Mouse (Mus musculus): Measurements from ENCODE around the gene Prss40.
"Not testable (repeated sequence)": the region's sequence is repeated elsewhere in the genome, so short reads cannot be mapped to it uniquely, and the experiment has no call there.

Prss40 gene

DNA sequence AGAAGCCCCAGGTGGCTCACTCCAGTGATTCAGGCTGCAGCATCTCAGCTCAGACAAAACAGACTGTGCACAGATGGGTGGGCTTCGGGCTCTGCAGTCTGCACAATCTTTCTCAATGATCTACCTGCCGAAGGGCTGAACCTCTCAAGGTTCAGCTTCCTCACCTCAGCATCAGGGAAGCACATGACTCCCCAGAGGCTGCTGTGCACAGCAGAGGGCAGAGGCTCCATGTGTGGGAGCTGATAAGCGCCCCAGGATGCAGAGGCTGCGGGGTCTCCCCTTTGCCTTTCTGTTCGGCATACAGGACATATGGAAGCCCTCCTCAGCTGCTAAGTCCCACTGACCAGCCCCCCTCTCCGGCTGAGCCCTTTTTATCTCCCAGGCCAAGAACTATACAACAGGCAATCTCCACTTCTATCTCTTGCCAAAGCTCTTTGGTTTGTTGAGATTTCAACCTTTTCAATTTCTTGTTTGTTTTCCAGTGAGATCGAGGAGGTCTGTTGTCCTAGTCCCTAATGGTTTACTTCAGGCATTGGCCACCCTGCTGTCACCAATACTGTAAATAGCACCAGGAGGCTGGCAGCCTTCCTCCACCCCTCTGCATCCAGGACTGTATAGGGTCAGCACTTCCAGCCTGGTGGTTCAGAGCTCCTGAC, 25.6 kb downstream of the Prss40 start, which contains the start of gene Cfc1:
Gene Cfc1, plus strand, starts transcription at position 606 of the 656 bp plus-strand sequence.
- not testable (repeated sequence) for DNase-seq (ENCODE audit: low spot score in 2 of 2)

DNA sequence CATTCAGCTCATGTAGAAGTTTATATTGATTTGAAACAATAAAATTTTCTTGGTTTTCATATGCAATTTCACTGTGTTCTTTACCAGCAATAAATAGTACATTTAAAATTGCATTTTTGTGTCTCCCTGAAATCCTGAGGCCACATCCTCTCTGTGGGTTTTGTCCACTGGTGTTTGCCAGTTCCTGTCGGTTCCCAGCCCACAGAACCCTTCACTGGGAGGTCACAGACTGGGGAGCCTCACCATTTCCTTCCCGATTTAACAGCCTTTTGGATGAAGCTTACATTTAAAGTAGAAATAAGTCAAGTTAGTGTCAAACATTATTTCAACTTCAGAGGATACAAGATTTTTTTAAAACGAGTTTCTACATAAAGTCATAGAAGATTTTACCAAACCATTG, 26.2 kb downstream of the Prss40 start:
- not testable (repeated sequence) for DNase-seq (ENCODE audit: low spot score in 2 of 2)

DNA sequence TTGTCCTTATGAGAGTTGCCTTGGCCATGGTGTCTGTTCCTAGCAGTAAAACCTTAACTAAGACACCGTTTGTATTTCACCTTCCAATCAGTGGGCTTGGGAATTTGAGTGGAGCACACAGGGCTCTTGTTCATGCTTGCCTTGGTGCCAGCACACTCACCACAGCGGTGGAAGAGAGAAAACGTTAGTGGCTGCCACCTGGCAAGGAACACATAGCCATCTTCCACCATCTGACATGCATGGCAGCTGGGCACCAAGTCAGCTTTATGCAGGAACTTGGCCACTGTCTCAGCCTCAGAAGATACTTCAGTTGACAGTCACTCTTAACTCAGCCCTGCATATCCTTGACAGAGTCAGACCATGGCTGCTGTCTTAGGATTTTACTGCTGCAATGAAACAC, 37.1 kb downstream of the Prss40 start:
- DNase-seq (ENCODE audit: low spot score in 2 of 2) = no peak

DNA sequence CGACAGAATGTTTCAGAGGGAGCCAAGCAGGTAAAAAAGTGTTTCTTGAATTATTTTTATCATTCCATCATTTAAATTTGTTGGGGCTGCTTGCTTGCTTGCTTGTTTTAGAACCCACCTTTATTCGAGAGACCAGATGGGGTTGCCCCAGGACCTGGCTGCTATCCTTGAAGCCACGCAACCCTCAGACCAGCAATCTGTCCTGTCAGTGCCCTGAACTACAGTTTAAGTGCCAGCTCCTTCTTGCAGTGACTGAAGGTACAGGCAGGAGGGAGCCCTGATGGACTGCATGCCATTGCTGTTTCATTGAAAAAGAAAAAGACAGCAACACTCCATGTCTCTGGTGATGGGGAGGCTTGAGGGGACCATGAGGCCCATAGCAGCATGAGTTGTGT, 37.9 kb downstream of the Prss40 start:
- no peak for DNase-seq (ENCODE audit: low spot score in 2 of 2)

DNA sequence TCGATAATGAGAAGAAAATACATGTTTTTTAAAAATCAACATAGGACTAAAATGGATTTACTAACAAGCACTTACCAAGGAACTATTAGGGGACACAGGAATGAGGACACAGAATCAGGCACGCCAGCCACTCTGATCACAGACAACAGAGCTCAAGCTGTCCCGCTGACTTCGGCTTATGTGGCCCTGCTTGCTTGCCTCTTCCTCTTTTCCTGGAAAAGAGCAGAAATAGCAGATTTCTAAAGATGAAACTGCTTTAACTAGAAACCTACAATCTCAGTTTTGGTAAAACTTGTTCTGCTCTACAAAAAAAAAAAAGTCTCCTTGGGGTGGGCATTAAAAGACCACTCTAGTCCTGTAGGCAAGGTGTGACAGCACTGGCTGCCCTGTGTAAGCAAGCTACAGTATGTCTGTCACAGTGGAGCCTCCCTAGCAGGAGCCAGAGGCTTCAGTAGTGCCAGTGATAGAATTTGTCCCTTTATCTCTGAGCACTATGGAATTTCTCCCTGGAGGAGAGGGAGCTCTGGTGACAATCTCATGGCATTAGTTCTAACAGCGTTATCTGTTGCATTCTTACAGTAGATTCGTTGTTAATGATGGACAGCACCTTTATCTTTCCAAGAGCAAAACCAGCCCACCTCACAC, 38.4 kb downstream of the Prss40 start:
- no peak for DNase-seq (ENCODE audit: low spot score in 2 of 2)

DNA sequence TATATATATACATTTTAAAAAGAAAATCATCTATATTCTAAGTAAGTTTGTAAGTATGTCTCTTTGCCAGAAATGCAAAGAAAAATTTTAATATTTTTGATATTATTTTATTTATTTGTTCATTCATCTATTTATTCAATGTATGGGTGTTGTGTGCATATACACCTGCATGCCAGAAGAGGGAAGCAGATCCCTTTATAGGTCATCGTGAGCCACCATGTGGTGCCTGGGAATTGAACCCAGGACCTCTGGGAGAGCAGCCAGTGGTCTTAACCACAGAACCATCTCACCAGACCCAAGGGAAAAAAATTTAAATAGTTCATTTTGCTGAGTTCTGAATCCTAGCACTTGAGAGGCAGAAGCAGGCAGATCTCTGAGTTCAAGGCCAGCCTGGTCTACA, 42.5 kb downstream of the Prss40 start:
- no peak for DNase-seq (ENCODE audit: low spot score in 2 of 2)

DNA sequence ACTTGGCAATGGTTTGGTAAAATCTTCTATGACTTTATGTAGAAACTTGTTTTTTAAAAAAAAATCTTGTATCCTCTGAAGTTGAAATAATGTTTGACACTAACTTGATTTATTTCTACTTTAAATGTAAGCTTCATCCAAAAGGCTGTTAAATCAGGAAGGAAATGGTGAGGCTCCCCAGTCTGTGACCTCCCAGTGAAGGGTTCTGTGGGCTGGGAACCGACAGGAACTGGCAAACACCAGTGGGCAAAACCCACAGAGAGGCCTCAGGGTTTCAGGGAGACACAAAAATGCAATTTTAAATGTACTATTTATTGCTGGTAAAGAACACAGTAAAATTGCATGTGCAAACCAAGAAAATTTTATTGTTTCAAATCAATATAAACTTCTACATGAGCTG, 42.9 kb downstream of the Prss40 start:
- DNase-seq (ENCODE audit: low spot score in 2 of 2) = not testable (repeated sequence)

DNA sequence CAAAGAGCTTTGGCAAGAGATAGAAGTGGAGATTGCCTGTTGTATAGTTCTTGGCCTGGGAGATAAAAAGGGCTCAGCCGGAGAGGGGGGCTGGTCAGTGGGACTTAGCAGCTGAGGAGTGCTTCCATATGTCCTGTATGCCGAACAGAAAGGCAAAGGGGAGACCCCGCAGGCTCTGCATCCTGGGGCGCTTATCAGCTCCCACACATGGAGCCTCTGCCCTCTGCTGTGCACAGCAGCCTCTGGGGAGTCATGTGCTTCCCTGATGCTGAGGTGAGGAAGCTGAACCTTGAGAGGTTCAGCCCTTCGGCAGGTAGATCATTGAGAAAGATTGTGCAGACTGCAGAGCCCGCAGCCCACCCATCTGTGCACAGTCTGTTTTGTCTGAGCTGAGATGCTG, 43.4 kb downstream of the Prss40 start:
- not testable (repeated sequence) for DNase-seq (ENCODE audit: low spot score in 2 of 2)

DNA sequence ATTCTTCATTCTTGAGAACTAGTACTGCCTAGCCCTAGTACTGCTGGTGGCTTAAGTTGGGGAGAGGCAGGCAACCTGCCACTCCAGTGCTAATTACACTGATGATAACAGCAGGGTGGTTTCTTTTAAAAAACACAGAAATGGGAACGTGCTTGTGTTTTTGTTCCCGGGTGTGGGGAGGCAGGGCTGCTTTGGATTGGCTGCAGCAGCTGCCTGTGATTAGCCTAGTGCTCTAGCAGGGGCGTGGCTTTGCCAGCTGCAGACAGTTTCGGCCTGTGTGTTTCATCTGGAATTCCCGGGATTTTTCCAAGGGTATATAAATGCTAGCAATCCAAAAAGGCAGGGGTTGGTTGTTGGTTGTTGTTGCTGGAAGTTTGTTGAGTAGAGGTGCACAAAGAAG, 44.1 kb downstream of the Prss40 start:
- DNase-seq (ENCODE audit: low spot score in 2 of 2) = no peak

DNA sequence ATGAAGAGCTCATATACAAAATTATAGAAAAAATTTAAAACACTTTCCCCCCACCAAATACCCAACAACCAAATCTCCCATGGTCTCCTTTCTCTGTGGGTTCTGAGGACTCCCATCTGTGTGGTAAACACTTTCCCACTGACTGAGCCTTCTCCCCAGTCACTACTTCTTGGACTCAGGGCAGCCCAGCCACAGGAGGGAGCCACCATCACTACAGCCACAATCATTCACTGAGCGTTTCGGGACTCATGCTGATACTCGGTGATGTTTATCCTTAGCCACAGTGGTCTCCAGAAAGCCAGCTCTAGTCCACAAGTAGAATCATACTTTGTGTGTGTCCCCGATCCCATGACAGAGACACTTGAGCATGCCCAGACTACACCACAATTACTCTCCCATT, 47.7 kb downstream of the Prss40 start:
- DNase-seq (ENCODE audit: low spot score in 2 of 2) = no peak

DNA sequence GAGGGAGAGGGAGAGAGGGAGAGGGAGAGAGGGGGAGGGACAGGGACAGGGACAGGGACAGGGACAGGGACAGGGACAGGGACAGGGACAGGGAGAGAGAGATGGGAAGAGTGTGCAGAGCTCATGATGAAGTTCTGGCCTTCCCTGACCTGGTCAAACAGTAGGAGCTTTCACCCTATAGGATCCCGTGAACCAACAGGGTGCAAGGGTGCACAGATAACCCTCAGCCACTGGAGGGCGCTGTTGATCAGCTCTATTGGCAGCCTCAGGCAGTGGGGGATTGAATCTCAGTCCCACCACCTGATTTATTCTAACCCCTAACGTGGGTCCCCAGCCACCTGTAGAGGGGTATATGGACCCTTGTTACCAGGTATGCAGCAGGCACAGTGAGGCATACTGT, 49.7 kb downstream of the Prss40 start:
- peak in 1 of 2 experiments; percentile 35 for DNase-seq (ENCODE audit: low spot score in 2 of 2)

DNA sequence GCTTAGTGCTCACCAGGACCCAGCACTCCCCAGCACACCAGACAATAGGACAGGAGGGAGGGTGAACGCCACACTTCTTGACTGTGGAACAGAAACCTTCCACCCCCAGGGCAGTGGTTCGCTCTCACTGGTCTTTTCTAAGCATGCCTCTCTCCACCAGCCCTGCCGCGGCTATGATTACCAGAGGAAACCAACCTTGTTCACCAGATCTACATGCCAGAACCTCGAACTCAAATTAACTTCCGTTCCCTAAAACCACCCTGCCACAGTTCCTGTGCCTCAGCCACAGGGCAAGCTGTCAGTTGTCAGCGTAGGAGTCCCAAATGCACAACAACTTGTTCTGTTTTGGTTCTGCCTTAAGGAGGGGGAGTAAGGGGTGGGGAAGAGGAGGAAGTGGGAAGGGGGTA, 50.2 kb downstream of the Prss40 start:
- no peak for DNase-seq (ENCODE audit: low spot score in 2 of 2)

DNA sequence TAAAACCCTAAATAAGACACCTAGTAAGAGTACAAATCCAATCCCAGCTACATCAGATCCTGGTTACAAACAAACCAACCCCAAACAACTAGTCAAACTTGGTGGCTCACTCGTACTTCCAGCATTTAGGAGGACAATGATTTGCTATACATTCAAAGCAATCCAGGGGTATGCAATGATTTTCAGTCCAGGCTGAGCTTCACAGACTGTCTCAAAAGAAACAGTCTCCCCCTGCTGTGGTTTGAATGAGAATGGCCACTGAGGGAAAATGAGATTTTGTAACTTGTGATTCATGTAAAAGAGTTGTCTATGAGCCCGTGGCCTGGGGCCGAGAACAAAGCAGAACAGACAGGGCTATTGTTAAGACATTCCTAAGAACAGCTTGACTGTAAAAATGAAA, 52.8 kb downstream of the Prss40 start:
- DNase-seq (ENCODE audit: low spot score in 2 of 2) = no peak

DNA sequence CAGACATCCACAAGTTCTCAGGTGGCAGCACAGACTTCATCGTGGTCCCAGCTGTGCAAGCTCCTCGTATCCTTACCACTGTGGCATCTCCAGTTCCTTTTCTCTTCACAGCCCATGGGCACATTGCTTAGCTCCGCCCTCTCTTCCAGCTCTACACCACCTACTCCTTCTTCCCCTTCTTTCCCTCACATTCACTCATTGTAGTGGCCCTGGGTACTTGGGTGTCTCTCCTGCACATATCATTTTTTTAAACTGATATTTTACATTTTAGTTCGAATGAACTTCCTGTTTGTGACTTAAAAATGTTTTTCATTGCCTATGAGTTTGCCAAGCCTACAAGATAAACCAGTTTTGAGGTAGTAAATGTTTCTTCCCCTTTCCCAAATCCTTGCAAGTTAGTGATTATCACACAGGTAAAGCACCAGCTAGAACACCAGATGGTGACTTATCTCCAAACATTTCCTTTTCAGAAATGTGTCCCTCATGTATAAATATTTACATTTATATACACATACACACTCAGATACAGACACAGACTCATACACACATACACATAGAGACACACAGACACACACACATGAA, 54.7 kb downstream of the Prss40 start:
- DNase-seq (ENCODE audit: low spot score in 2 of 2) = no peak

DNA sequence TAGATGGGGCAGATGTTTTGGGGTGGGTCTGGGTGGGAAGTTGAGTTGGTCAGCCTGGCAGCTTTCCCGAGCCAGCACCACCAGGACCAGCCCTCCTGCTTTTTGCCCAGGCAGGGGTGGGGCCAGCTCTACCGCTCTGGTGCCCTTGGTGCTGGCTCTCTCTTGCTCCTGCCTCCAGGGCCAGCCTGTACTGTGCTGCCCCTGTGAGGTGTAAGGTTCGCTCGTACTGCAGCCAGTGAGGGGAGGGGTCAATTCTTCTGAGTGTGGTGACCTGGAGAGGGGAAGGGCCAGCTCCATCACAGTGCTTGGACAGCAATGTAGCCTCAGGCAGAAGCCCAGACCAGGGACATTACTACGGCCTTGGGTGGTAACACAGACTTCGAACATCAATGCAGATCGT, 55.4 kb downstream of the Prss40 start:
- no peak for DNase-seq (ENCODE audit: low spot score in 2 of 2)

DNA sequence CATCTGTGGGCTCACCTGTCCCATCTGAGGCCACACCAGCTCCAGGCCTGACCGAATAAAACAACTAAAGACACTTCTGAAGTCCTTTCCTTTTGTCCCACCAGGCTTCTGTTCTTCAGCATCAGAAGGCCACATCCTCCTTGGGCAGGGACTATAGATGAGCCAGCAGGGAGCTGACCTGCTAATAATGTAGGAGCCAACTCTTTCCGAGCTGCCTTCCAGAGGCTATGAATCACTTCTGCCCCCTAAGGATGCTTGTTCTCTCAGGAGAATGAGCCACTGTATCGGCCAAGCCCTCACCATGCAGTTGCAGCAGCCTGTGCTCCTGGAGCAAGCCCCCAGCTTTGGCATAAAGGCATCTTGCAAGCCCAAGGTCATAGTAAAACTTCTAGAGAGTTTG, 57.8 kb downstream of the Prss40 start:
- no peak for DNase-seq (ENCODE audit: low spot score in 2 of 2)

All from frontal cortex, postnatal 10 days (tissue).